Mouse (Mus musculus): ENCODE data around the gene Cd93. TPM values are rescaled to one million over a fixed set of nuclear protein-coding genes. Genes with fewer than 3 reads are reported as not detected.

The Cd93 gene
- total and polyA plus RNA-seq, 3 experiments = not detected

DNA sequence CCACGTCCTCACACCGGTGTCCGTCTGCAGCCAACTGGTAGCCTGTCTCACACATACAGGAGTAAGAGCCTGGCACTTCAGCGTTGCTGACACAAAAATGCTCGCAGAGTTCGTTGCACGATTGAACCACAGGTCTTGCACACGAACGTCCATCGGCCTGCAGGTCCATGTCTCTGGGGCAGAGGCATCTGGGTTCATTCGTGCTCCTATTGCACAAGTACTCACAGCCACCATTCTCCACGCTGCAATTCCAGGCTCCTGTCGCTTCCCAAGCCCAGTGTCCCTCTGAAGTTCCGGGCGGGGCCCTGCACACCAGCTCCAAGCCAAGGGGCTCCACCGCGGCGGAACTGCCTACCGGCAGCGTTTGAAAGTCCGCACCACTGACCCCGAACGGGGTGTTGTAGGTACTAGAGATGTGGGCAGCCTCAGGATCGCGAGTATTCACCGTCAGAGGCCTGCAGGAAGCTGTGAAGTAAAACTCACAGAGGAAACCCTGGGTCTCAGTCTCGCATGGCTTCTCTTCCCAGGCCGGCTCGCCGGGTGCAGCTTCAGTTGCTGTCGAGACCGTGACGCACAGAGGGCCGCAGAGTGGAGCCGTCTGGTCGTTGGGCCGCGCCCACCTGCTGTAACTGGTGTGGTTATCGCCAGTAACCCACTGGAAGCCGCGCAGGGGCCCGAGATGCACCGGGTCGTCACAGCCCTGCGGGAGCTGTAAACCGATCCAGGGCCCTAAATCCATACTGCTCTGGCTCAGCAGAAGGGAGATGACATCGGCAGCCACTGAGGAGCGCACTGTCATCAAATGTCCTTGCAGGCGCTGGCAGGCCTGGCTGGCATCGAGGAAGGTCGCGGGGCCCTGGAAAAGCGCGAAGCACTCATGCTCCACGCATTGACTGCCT, 36.1 kb downstream of the Cd93 start:
- Histone ChIP-seq H3K27ac (ENCODE audit: control insufficient read depth, low read depth, low read length) (no peak overlapping the region), H3K79me2 (ENCODE audit: control insufficient read depth, insufficient read depth, low read length, poor library complexity) (no peaks in the 10 kb centered on the region), H3K36me3 (ENCODE audit: control insufficient read depth in 1 of 2, insufficient read depth in 2 of 2, low read length in 2 of 2) (no peaks in the 10 kb centered on the region), H3K9ac (ENCODE audit: control insufficient read depth, low read depth, low read length, poor library complexity, severe bottlenecking) (no peak overlapping the region), H3K9me3 (replicated peaks; ENCODE audit: insufficient read depth, low read length) (no peaks in the 10 kb centered on the region), H3K4me1 (ENCODE audit: control insufficient read depth in 1 of 2, insufficient read depth in 2 of 2, low read length in 2 of 2) (no peaks in the 10 kb centered on the region), H3K4me3 (ENCODE audit: control insufficient read depth in 1 of 2, insufficient read depth in 1 of 2, low read depth in 2 of 2, low read length in 2 of 2) (no peak overlapping the region), H3K27me3 (ENCODE audit: control insufficient read depth in 1 of 2, insufficient read depth in 2 of 2, low read length in 2 of 2) (no peaks in the 10 kb centered on the region)
- DNase-seq (ENCODE audit: low read depth, low spot score) = no peak
- TF ChIP-seq RAD21 (IDR thresholded peaks at IDR 0.05; ENCODE audit: low read depth, low read length) (no peak), ETS1 (IDR thresholded peaks at IDR 0.05; ENCODE audit: low read depth, low read length) (no peak), MXI1 (IDR thresholded peaks at IDR 0.05; ENCODE audit: low read depth, low read length) (no peak), JUND (IDR thresholded peaks at IDR 0.05; ENCODE audit: low read depth, low read length) (no peak)

DNA sequence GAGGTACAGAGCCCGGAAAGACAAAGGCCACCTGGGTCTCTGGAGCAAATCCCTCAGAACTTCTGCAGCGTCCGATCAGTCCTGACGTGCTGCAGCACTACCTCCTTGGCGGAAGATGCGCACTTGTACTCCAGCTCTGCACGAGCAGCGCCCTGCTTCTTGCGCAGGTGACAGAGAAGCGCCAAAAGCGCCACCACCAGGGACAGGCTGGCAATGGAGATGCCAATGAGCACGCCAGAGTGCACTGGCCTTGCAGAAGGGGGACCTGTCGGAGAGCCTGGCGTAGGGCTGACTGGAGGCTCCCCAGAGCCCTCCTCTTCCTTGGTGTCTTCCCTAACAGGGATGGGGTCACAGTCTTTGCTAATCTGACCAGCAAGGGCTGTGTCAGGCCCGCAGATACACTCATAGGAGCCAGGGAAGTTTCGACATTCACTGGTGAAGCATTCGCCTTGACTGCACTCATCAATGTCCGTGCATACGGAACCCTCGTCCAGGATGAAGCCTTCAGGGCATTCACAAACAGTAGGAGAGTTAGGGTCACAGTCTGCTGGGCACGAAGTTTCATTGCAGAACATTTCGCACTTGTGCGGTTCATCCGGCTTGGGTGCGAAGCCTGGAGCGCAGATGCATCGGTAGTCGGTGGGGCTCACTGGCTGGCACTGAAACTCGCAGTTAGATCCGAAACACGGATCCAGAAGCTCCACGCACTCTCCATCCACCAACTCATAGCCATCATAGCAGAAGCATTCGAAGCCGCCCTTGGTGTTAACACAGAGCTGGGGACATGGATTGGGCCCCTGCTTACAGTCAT, 37.0 kb downstream of the Cd93 start:
- no peaks in the 10 kb centered on the region for H3K79me2 ChIP-seq (ENCODE audit: control insufficient read depth, insufficient read depth, low read length, poor library complexity)
- H3K4me3 ChIP-seq (ENCODE audit: control insufficient read depth in 1 of 2, insufficient read depth in 1 of 2, low read depth in 2 of 2, low read length in 2 of 2) = no peak overlapping the region
- no peaks in the 10 kb centered on the region for H3K36me3 ChIP-seq (ENCODE audit: control insufficient read depth in 1 of 2, insufficient read depth in 2 of 2, low read length in 2 of 2)
- no peak for TF ChIP-seq MXI1 (IDR thresholded peaks at IDR 0.05; ENCODE audit: low read depth, low read length)
- no peak for TF ChIP-seq UBTF (IDR thresholded peaks at IDR 0.05; ENCODE audit: borderline replicate concordance, insufficient read depth, low read depth, low read length)
- TF ChIP-seq MEF2A (IDR thresholded peaks at IDR 0.05; ENCODE audit: extremely low read depth, insufficient replicate concordance, low read depth, low read length, poor library complexity, severe bottlenecking) = no peak
- no peak for TF ChIP-seq ETS1 (IDR thresholded peaks at IDR 0.05; ENCODE audit: low read depth, low read length)
- TF ChIP-seq ZNF384 (IDR thresholded peaks at IDR 0.05; ENCODE audit: low read depth, low read length) = no peak
- no peak for TF ChIP-seq USF2 (IDR thresholded peaks at IDR 0.05; ENCODE audit: borderline replicate concordance in 1 of 2, insufficient read depth in 1 of 2, low read depth in 1 of 2, low read length in 2 of 2)
- TF ChIP-seq GATA1 (IDR thresholded peaks at IDR 0.05; ENCODE audit: low read depth, low read length) = no peak
- no peak for TF ChIP-seq ZMIZ1 (IDR thresholded peaks at IDR 0.05; ENCODE audit: low read depth, low read length)
- H3K27ac ChIP-seq (ENCODE audit: control insufficient read depth, low read depth, low read length) = no peak overlapping the region
- H3K4me1 ChIP-seq (ENCODE audit: control insufficient read depth in 1 of 2, insufficient read depth in 2 of 2, low read length in 2 of 2) = no peaks in the 10 kb centered on the region
- H3K9me3 ChIP-seq (replicated peaks; ENCODE audit: insufficient read depth, low read length) = no peaks in the 10 kb centered on the region
- H3K27me3 ChIP-seq (ENCODE audit: control insufficient read depth in 1 of 2, insufficient read depth in 2 of 2, low read length in 2 of 2) = no peaks in the 10 kb centered on the region
- DNase-seq (ENCODE audit: low read depth, low spot score) = no peak
- H3K9ac ChIP-seq (ENCODE audit: control insufficient read depth, low read depth, low read length, poor library complexity, severe bottlenecking) = no peak overlapping the region
